Mouse (Mus musculus) ES-Bruce4 (cell line): ENCODE measurements around the gene Cntd1.

Experiments
- CTCF ChIP-seq: IDR thresholded peaks from one replicate; pipeline ENCODE4 v1.8.1; 2011; ENCODE audit warnings: low read depth, low read length
- EP300 ChIP-seq: IDR thresholded peaks from 2 replicates; pipeline ENCODE4 v1.6.1; 2011; ENCODE audit warnings: low read depth, low read length; ENCODE audit not compliant: insufficient read depth
- POLR2A ChIP-seq: IDR thresholded peaks from one replicate; pipeline ENCODE4 v1.8.1; 2011; ENCODE audit warnings: low read length; ENCODE audit not compliant: insufficient read depth

GRCm38 (mm10) chr11:101248258-101248994 is 30.4 kb upstream of the Cntd1 start:
- peak; percentile 11 for TF ChIP-seq CTCF
- TF ChIP-seq EP300 = no peak
- TF ChIP-seq POLR2A = no peak
